Mouse (Mus musculus): ENCODE measurements at regions not wholly inside any gene's neighbourhood (a gene's known extent, or its start where the extent isn't known, plus 50 kb on each side); places are given as distances from the start of the nearest gene placed in this dataset.
"Not testable (repeated sequence)": the region's sequence is repeated elsewhere in the genome, so short reads cannot be mapped to it uniquely, and the experiment has no call there.

GRCm38 (mm10) chr1:14109190-14109482, 1984.0 kb downstream of the 4930444P10Rik start:
- DNase-seq (ENCODE audit: low spot score in 2 of 2): no peak

- DNase-seq (ENCODE audit: low spot score in 2 of 2): peak in 1 of 2 experiments; percentile 15
Measured at GRCm38 (mm10) chr1:14108450-14109189, 1984.5 kb downstream of the 4930444P10Rik start.

GRCm38 (mm10) chr1:14105521-14105920, 1987.6 kb downstream of the 4930444P10Rik start:
- DNase-seq (ENCODE audit: low spot score in 2 of 2): not testable (repeated sequence)

GRCm38 (mm10) chr1:14104529-14104928, 1988.6 kb downstream of the 4930444P10Rik start:
- DNase-seq (ENCODE audit: low spot score in 2 of 2): no peak

GRCm38 (mm10) chr1:14099031-14099430, 1994.1 kb downstream of the 4930444P10Rik start:
- DNase-seq (ENCODE audit: low spot score in 2 of 2): no peak

GRCm38 (mm10) chr1:14097567-14098228, 1995.4 kb downstream of the 4930444P10Rik start:
- no peak for DNase-seq (ENCODE audit: low spot score in 2 of 2)

GRCm38 (mm10) chr1:14064856-14065255, 2028.3 kb downstream of the 4930444P10Rik start:
- no peak for DNase-seq (ENCODE audit: low spot score in 2 of 2)

GRCm38 (mm10) chr1:14036163-14036562, 2057.0 kb downstream of the 4930444P10Rik start:
- DNase-seq (ENCODE audit: low spot score in 2 of 2): no peak

- no peak for DNase-seq (ENCODE audit: low spot score in 2 of 2)
Measured at GRCm38 (mm10) chr1:14011484-14011883, 2081.6 kb downstream of the 4930444P10Rik start.

GRCm38 (mm10) chr1:14010789-14011188, 2082.3 kb downstream of the 4930444P10Rik start:
- no peak for DNase-seq (ENCODE audit: low spot score in 2 of 2)

GRCm38 (mm10) chr1:14002550-14002949, 2090.6 kb downstream of the 4930444P10Rik start:
- DNase-seq (ENCODE audit: low spot score in 2 of 2): no peak

GRCm38 (mm10) chr1:14001431-14001830, 2091.7 kb downstream of the 4930444P10Rik start:
- DNase-seq (ENCODE audit: low spot score in 2 of 2): no peak

GRCm38 (mm10) chr1:14000605-14001395, 2092.3 kb downstream of the 4930444P10Rik start:
- DNase-seq (ENCODE audit: low spot score in 2 of 2): no peak

- DNase-seq (ENCODE audit: low spot score in 2 of 2): no peak
Measured at GRCm38 (mm10) chr1:13998178-13998708, 2094.9 kb downstream of the 4930444P10Rik start.

GRCm38 (mm10) chr1:13993825-13994509, 2099.2 kb downstream of the 4930444P10Rik start:
- DNase-seq (ENCODE audit: low spot score in 2 of 2): no peak

- DNase-seq (ENCODE audit: low spot score in 2 of 2): no peak
Measured at GRCm38 (mm10) chr1:13992978-13993377, 2100.1 kb downstream of the 4930444P10Rik start.

GRCm38 (mm10) chr1:13989360-13989759, 2103.8 kb downstream of the 4930444P10Rik start:
- no peak for DNase-seq (ENCODE audit: low spot score in 2 of 2)

GRCm38 (mm10) chr1:13984833-13985232, 2108.3 kb downstream of the 4930444P10Rik start:
- no peak for DNase-seq (ENCODE audit: low spot score in 2 of 2)

GRCm38 (mm10) chr1:13980273-13980672, 2112.9 kb downstream of the 4930444P10Rik start:
- no peak for DNase-seq (ENCODE audit: low spot score in 2 of 2)

- no peak for DNase-seq (ENCODE audit: low spot score in 2 of 2)
Measured at GRCm38 (mm10) chr1:13978640-13979039, 2114.5 kb downstream of the 4930444P10Rik start.

- no peak for DNase-seq (ENCODE audit: low spot score in 2 of 2)
Measured at GRCm38 (mm10) chr1:13977207-13977606, 2115.9 kb downstream of the 4930444P10Rik start.

- DNase-seq (ENCODE audit: low spot score in 2 of 2): no peak
Measured at GRCm38 (mm10) chr1:13949241-13949640, 2143.9 kb downstream of the 4930444P10Rik start.
